Mouse (Mus musculus) lung, adult 2 months (tissue): ENCODE data around the gene Lepr. TPM values are rescaled to one million over a fixed set of nuclear protein-coding genes. Genes with fewer than 3 reads are reported as not detected.

Experiments used
- DNase-seq: peaks from one replicate; pipeline ENCODE4 v3.0.0; 2022
- H3K4me1 ChIP-seq: fragments of 200-500 bp; 2 replicates; pipeline ENCODE4 v1.6.1; 2011; ENCODE audit warnings: low read length; ENCODE audit not compliant: control insufficient read depth, insufficient read depth
- H3K4me3 ChIP-seq: fragments of 200-500 bp; replicated peaks from 2 replicates; pipeline ENCODE3; 2011; ENCODE audit warnings: low read depth, mild to moderate bottlenecking, control low read depth, low read length; ENCODE audit errors: extremely low read depth
- CTCF ChIP-seq: fragments of 200-500 bp; IDR thresholded peaks from 2 replicates; pipeline ENCODE4 v1.5.1; 2011; ENCODE audit warnings: mild to moderate bottlenecking, low read length, control low read depth; ENCODE audit not compliant: insufficient read depth
- POLR2A ChIP-seq: fragments of 200-500 bp; IDR thresholded peaks from 2 replicates; pipeline ENCODE4 v1.6.1; 2011; ENCODE audit warnings: low read depth, mild to moderate bottlenecking, control low read depth, low read length, borderline replicate concordance; ENCODE audit errors: extremely low read depth
- WGBS: fragments of 180-500 bp; shearing (Covaris S2); methylation state at CpG from one replicate; pipeline ENCODE4 v1.1.7; 2018; 5-methylcytosine and 5-hydroxymethylcytosine counted together
- polyA plus RNA-seq: library from polyadenylated mRNA; depleted of rRNA; stranded (reverse); fragments of >200 nt; gene quantifications from 2 replicates; pipeline ENCODE4 v1.2.3, GENCODE M21; 2012; rRNA removed

Gene Lepr
- polyA plus RNA-seq, 1 experiment, result 13.6 TPM

DNA sequence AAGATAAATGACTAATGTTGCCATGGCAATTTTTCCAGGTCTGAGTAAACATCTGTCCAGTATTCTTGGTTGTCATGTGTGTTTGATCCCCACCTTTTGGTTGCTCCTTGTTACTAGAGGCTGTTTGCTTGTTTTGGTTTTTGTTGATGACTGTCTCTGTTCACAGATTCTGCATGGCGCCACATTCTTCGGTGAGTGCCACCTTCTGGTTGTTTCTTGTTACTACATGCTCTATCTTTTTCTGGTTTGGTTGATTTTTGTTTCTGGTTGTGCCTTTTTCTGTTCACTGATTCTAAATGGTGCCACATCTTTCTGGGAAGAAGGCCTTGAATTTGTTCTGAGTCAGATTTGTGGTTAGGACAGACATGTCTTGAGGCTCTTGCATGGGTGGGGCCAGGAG is 133.7 kb downstream of the Lepr start:
- WGBS, result 63% methylated on average over 2 of the region's 2 CpGs
- TF ChIP-seq POLR2A, result no peak
- no peak for TF ChIP-seq CTCF
- no peak for DNase-seq
- Histone ChIP-seq H3K4me1 (no peaks in the 10 kb centered on the region), H3K4me3 (no peak overlapping the region)

DNA sequence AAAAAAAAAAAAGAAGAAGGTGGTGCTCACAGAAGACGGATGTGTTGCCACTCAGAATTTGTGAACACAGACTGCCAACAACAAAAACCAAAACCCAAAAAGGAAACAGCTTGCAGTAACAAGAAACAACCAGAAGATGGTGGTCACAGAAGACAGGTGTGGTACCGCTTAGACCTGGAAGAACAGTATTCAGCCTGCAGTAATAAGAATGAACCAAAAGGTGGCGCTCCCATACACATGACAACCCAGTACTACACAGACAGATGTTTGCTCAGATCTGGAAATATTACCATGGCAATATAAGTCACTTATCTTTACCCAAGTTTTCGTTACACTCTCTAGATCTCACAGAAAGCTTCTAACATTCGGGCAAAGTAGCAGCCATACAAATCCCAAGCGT is 143.7 kb downstream of the Lepr start:
- 38% methylated on average over 6 of the region's 6 CpGs for WGBS
- H3K4me1 ChIP-seq, result no peaks in the 10 kb centered on the region
- H3K4me3 ChIP-seq, result no peak overlapping the region
- TF ChIP-seq CTCF (0 out of 2 replicates have a peak, but pooled peaks have one; percentile 11), POLR2A (no peak)
- no peak for DNase-seq

DNA sequence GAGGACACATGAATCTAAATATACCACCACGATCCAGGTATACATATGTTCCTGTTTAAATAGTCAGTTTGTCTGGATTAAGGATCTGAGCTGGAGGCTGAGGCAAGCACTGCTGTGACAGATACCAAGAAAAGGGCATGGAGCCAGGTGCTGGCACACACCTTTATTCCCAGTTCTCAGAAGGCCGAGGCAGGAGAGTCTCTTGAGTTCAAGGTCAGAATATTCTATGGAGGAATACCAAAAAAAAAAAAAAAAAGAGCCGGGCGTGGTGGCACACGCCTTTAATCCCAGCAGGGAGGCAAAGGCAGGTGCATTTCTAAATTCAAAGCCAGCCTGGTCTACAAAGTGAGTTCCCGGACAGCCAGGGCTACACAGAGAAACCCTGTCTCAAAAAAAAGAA is 145.1 kb downstream of the Lepr start:
- TF ChIP-seq POLR2A (no peak), CTCF (no peak)

More for the DNA sequence above, 145.1 kb downstream of the Lepr start:
- no peaks in the 10 kb centered on the region for H3K4me1 ChIP-seq
- no peak overlapping the region for H3K4me3 ChIP-seq
- 82% methylated on average over 6 of the region's 6 CpGs for whole genome bisulfite sequencing
- DNase-seq, result no peak

Other genes starting within 250 kb of the Lepr start
- gene Dnajc6, start 220.8 kb upstream of the Lepr start, polyA plus RNA-seq, result 1.2 and 1.9 TPM in 2 replicates
- gene Leprot, start 69.7 kb upstream of the Lepr start, polyA plus RNA-seq, result 81.5 and 107 TPM in 2 replicates
- not detected in 2 replicates for gene B020004J07Rik, start 126.6 kb downstream of the Lepr start, polyA plus RNA-seq
- gene C130073F10Rik, start 176.4 kb downstream of the Lepr start, polyA plus RNA-seq, result not detected in 2 replicates
- gene Gm12800, start 191.7 kb downstream of the Lepr start, polyA plus RNA-seq, result not detected in 2 replicates
- not detected in 2 replicates for gene Gm12794, start 223.0 kb downstream of the Lepr start, polyA plus RNA-seq